In the genomic region with DNA sequence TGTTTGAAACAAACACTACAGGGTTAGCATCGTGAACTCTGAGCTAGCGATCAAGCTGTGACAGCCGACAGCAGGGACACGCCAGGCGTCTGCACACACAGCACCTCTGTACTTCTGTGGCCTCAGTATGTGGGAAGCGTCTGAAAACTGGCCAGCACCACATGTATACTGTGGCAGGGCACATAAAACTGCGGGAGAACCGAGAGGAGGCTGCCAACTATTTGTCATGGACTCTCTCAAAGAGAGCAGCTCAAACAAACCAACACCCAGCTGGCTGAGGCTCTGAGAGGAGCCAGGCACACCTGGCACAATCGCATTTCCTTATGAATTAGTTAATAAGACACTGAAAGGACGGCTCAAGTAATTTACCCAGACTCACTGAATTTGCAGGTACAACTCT, we compare ENCODE assay signal across 11 mouse cellular contexts. TPM values are rescaled to one million over a fixed set of nuclear protein-coding genes. Genes with fewer than 3 reads are reported as not detected.
DNase-seq lines count a peak whose midpoint lies in the region; ATAC-seq and TF ChIP-seq lines count a peak whose summit lies in the region.
"Had no signal": no experiment of that assay in that cellular context is flagged by ENCODE, and none has a peak within 500 bp of the region (broad histone marks: within the 10 kb centered on the region; RNA-seq: fewer than 3 reads in every experiment).

No protein-coding gene starts in this region.

- WGBS in heart, embryonic 11.5 days (ENCODE audit: insufficient replicate concordance): 72% methylated on average over 10 of the region's 10 CpGs
- WGBS in limb, embryonic 13.5 days: 59% methylated on average over 10 of the region's 10 CpGs
- WGBS in limb, embryonic 10.5 days: 80% methylated on average over 10 of the region's 10 CpGs
- WGBS in limb, embryonic 15.5 days: 56% methylated on average over 10 of the region's 10 CpGs
- WGBS in small intestine, adult 2 months: 20% methylated on average over 10 of the region's 10 CpGs

- H3K9me3 ChIP-seq in heart, embryonic 11.5 days (replicated peaks; ENCODE audit: control insufficient read depth, low read length): no peaks in the 10 kb centered on the region
- no peaks in the 10 kb centered on the region for H3K9me3 ChIP-seq in limb, embryonic 13.5 days
- H3K9me3 ChIP-seq in limb, embryonic 10.5 days (replicated peaks): no peaks in the 10 kb centered on the region
- H3K9me3 ChIP-seq in limb, embryonic 15.5 days: no peaks in the 10 kb centered on the region
- H3K9me3 ChIP-seq: megakaryocyte, embryonic 14.5 days had no signal

- no peak for TF ChIP-seq POLR2A in small intestine, adult 2 months (IDR thresholded peaks at IDR 0.05; ENCODE audit: low read depth, low read length)

- DNase-seq in heart, adult 11 months: peak; percentile 88
- DNase-seq in limb, embryonic 10.5 days (ENCODE audit: low spot score): no peak
- DNase-seq in thymus, postnatal 36 days: no peak
- DNase-seq in gastrocnemius, postnatal 10 days: no peak
- DNase-seq: kidney, adult 8-10 months had no signal

- TF ChIP-seq CTCF in small intestine, adult 2 months (IDR thresholded peaks at IDR 0.05; ENCODE audit: extremely low read depth, insufficient read length, insufficient replicate concordance, low read depth, low read length): no peak

- no peaks in the 10 kb centered on the region for H3K27me3 ChIP-seq in heart, embryonic 11.5 days (ENCODE audit: control insufficient read depth, insufficient read depth, low read length)
- no peaks in the 10 kb centered on the region for H3K27me3 ChIP-seq in limb, embryonic 13.5 days
- H3K27me3 ChIP-seq in limb, embryonic 10.5 days (ENCODE audit: low read depth, poor library complexity, severe bottlenecking): no peaks in the 10 kb centered on the region
- no peaks in the 10 kb centered on the region for H3K27me3 ChIP-seq in limb, embryonic 15.5 days
- H3K27me3 ChIP-seq in small intestine, adult 2 months (ENCODE audit: control insufficient read depth, insufficient read depth, low read length): no peaks in the 10 kb centered on the region
- H3K27me3 ChIP-seq: megakaryocyte, embryonic 14.5 days; Patski had no signal

- no peak overlapping the region for H3K4me2 ChIP-seq in heart, embryonic 11.5 days
- no peak overlapping the region for H3K4me2 ChIP-seq in limb, embryonic 13.5 days (replicated peaks)
- no peak overlapping the region for H3K4me2 ChIP-seq in limb, embryonic 15.5 days

- H3K4me3 ChIP-seq in heart, embryonic 11.5 days (ENCODE audit: low read depth, low read length): no peak overlapping the region
- H3K4me3 ChIP-seq in limb, embryonic 13.5 days: no peak overlapping the region
- H3K4me3 ChIP-seq in limb, embryonic 10.5 days: no peak overlapping the region
- H3K4me3 ChIP-seq in limb, embryonic 15.5 days: no peak overlapping the region
- no peak overlapping the region for H3K4me3 ChIP-seq in small intestine, adult 2 months (ENCODE audit: low read depth, low read length)
- H3K4me3 ChIP-seq: megakaryocyte, embryonic 14.5 days had no signal

- peaks cover 11% of the 10 kb centered on the region for H3K4me1 ChIP-seq in heart, embryonic 11.5 days (ENCODE audit: control insufficient read depth, insufficient read depth, low read length)
- H3K4me1 ChIP-seq in limb, embryonic 13.5 days: no peaks in the 10 kb centered on the region
- H3K4me1 ChIP-seq in limb, embryonic 10.5 days: no peaks in the 10 kb centered on the region
- 0 out of 2 replicates have a peak, but pooled peaks cover 3% of the 10 kb centered on the region for H3K4me1 ChIP-seq in limb, embryonic 15.5 days
- peaks cover 20% of the 10 kb centered on the region for H3K4me1 ChIP-seq in small intestine, adult 2 months (ENCODE audit: control insufficient read depth, insufficient read depth, insufficient read length, low read length)

- no peak overlapping the region for H3K27ac ChIP-seq in heart, embryonic 11.5 days (ENCODE audit: low read depth, low read length)
- H3K27ac ChIP-seq in limb, embryonic 13.5 days: peak overlapping the region; percentile 1; the same call in 1 of the 2 replicates
- H3K27ac ChIP-seq in limb, embryonic 10.5 days: no peak overlapping the region
- peak overlapping the region; percentile 9 for H3K27ac ChIP-seq in limb, embryonic 15.5 days
- peak overlapping the region; percentile 21 for H3K27ac ChIP-seq in small intestine, adult 2 months (ENCODE audit: insufficient read depth, low read depth, low read length)

- no peak overlapping the region for H3K9ac ChIP-seq in heart, embryonic 11.5 days (ENCODE audit: low read depth, low read length)
- no peak overlapping the region for H3K9ac ChIP-seq in limb, embryonic 13.5 days
- no peak overlapping the region for H3K9ac ChIP-seq in limb, embryonic 15.5 days

- peaks cover 23% of the 10 kb centered on the region for H3K36me3 ChIP-seq in heart, embryonic 11.5 days (ENCODE audit: control insufficient read depth, insufficient read depth, low read length)
- peaks cover 73% of the 10 kb centered on the region for H3K36me3 ChIP-seq in limb, embryonic 13.5 days
- H3K36me3 ChIP-seq in limb, embryonic 10.5 days: peaks cover 43% of the 10 kb centered on the region
- peaks cover 67% of the 10 kb centered on the region for H3K36me3 ChIP-seq in limb, embryonic 15.5 days
- peaks cover 28% of the 10 kb centered on the region for H3K36me3 ChIP-seq in small intestine, adult 2 months (ENCODE audit: control insufficient read depth, insufficient read depth, low read length)

- ATAC-seq in heart, embryonic 11.5 days (replicated peaks; ENCODE audit: insufficient number of reproducible peaks, low FRiP score, low TSS enrichment): no peak
- ATAC-seq in limb, embryonic 13.5 days (ENCODE audit: low FRiP score, low read depth): 0 out of 2 replicates have a peak, but pooled peaks have one; percentile 54
- ATAC-seq in limb, embryonic 15.5 days (ENCODE audit: insufficient number of reproducible peaks, low FRiP score, low TSS enrichment, low read depth): peak; percentile 48; the same call in 1 of the 2 replicates
- ATAC-seq: Patski had no signal

RNA-seq across cellular contexts. Expression of gene Smarca5, which starts 42.0 kb away (rescaled TPM):
- 51.6 and 52.7 TPM in 2 replicates for polyA plus RNA-seq in heart, embryonic 11.5 days (2014; fragmentation: Nextera tagmentation; extraction: Ambion mirVana)
- polyA plus RNA-seq in limb, embryonic 13.5 days (2015; fragmentation: Nextera tagmentation; extraction: Ambion mirVana): 78.5 and 80.9 TPM in 2 replicates
- 98.8 and 110 TPM in 2 replicates for polyA plus RNA-seq in limb, embryonic 10.5 days (2016; fragmentation: Nextera tagmentation; extraction: Ambion mirVana)
- 50.3 and 63.6 TPM in 2 replicates for polyA plus RNA-seq in limb, embryonic 15.5 days (2015; fragmentation: Nextera tagmentation; extraction: Ambion mirVana)
- 2.6 and 7.0 TPM in 2 replicates for polyA plus RNA-seq in small intestine, adult 2 months (2012; rRNA removed)
- 10 to 100 TPM; 33.0 to 36.1 TPM for total RNA-seq in gastrocnemius, postnatal 10 days (2021)

Comparison
In these comparisons a context has a peak if more than half of its experiments do, and no peak if none do; other contexts are left out.
1. H3K27ac ChIP-seq: peak in limb, embryonic 13.5 days (single experiment), limb, embryonic 15.5 days (single experiment) and small intestine, adult 2 months (single experiment); none in heart, embryonic 11.5 days (single experiment) and limb, embryonic 10.5 days (single experiment).